Comparison of ENCODE assay signal across 8 mouse cellular contexts in genomic region chr15:100614218-100614995, GRCm38 (mm10). TPM values are rescaled to one million over a fixed set of nuclear protein-coding genes. Genes with fewer than 3 reads are reported as not detected.
DNase-seq lines count a peak whose midpoint lies in the region; ATAC-seq and TF ChIP-seq lines count a peak whose summit lies in the region.

No protein-coding gene starts in this region.

- peak overlapping the region; percentile 89 for H3K9ac ChIP-seq in limb, embryonic 14.5 days (ENCODE audit: low read depth, low read length, severe bottlenecking)

- peaks cover 31% of the 10 kb centered on the region for H3K36me3 ChIP-seq in erythroblast, embryonic 14.5 days (ENCODE audit: control insufficient read depth)
- peaks cover 20% of the 10 kb centered on the region for H3K36me3 ChIP-seq in limb, embryonic 14.5 days (ENCODE audit: control insufficient read depth, insufficient read depth, low read length)

- peaks cover 20% of the 10 kb centered on the region for H3K4me1 ChIP-seq in lung, adult 2 months (ENCODE audit: control insufficient read depth, insufficient read depth, low read length)
- peaks cover 36% of the 10 kb centered on the region for H3K4me1 ChIP-seq in erythroblast, embryonic 14.5 days (ENCODE audit: control insufficient read depth)
- peaks cover 10% of the 10 kb centered on the region for H3K4me1 ChIP-seq in limb, embryonic 14.5 days (ENCODE audit: control insufficient read depth, insufficient read depth, low read length)
- H3K4me1 ChIP-seq in olfactory bulb, adult 2 months (ENCODE audit: control insufficient read depth, insufficient read depth, low read length) = peaks cover 15% of the 10 kb centered on the region

- no peaks in the 10 kb centered on the region for H3K27me3 ChIP-seq in erythroblast, embryonic 14.5 days (ENCODE audit: control insufficient read depth)
- no peaks in the 10 kb centered on the region for H3K27me3 ChIP-seq in limb, embryonic 14.5 days (ENCODE audit: control insufficient read depth, insufficient read depth, low read length)

- H3K9me3 ChIP-seq in erythroblast, embryonic 14.5 days (ENCODE audit: control insufficient read depth, low read length) = no peaks in the 10 kb centered on the region
- H3K9me3 ChIP-seq in limb, embryonic 14.5 days (ENCODE audit: control insufficient read depth, low read length) = no peaks in the 10 kb centered on the region

- peak; percentile 7; the same call in 1 of the 2 replicates for ATAC-seq in limb, embryonic 14.5 days (ENCODE audit: low FRiP score, low read depth)

- peak overlapping the region; percentile 83 for H3K4me2 ChIP-seq in limb, embryonic 14.5 days (replicated peaks; ENCODE audit: low read depth, low read length, severe bottlenecking)

- peak overlapping the region; percentile 38; the same call in 1 of the 2 replicates for H3K27ac ChIP-seq in limb, embryonic 14.5 days (replicated peaks; ENCODE audit: low read depth, low read length)
- peak overlapping the region; percentile 73 for H3K27ac ChIP-seq in olfactory bulb, adult 2 months (ENCODE audit: insufficient read depth, low read depth, low read length)

- 0 out of 2 replicates have a peak, but pooled peaks have one; percentile 38 for TF ChIP-seq POLR2A in lung, adult 2 months (IDR thresholded peaks at IDR 0.05; ENCODE audit: borderline replicate concordance, extremely low read depth, low read depth, low read length)
- TF ChIP-seq POLR2A in limb, embryonic 14.5 days (IDR thresholded peaks at IDR 0.05; ENCODE audit: borderline replicate concordance, extremely low read depth, insufficient read depth, insufficient read length) = no peak
- no peak for TF ChIP-seq POLR2A in olfactory bulb, adult 2 months (IDR thresholded peaks at IDR 0.05; ENCODE audit: insufficient read depth, low read depth, low read length)

- no peak for TF ChIP-seq CTCF in lung, adult 2 months (IDR thresholded peaks at IDR 0.05; ENCODE audit: insufficient read depth, low read length)
- TF ChIP-seq CTCF in olfactory bulb, adult 2 months (IDR thresholded peaks at IDR 0.05; ENCODE audit: insufficient read depth, low read depth, low read length) = no peak

- WGBS in lung, adult 2 months = 8% methylated on average over 43 of the region's 43 CpGs
- 11% methylated on average over 43 of the region's 43 CpGs for WGBS in limb, embryonic 14.5 days
- 11% methylated on average over 43 of the region's 43 CpGs for WGBS in olfactory bulb, adult 2 months

- peak; percentile 33 to 45 for DNase-seq in adrenal gland, postnatal 4 days (ENCODE audit: low spot score in 2 of 2)
- no peak for DNase-seq in adrenal gland, adult 18-20 months (ENCODE audit: low spot score in 2 of 2)
- DNase-seq in lung, adult 2 months = no peak
- no peak for DNase-seq in lung, postnatal 25 days (ENCODE audit: low spot score)
- DNase-seq in limb, embryonic 14.5 days (ENCODE audit: low spot score) = no peak
- no peak for DNase-seq in adrenal gland, adult (ENCODE audit: inconsistent age in 2 of 2, low spot score in 1 of 2)

- H3K4me3 ChIP-seq in lung, adult 2 months (replicated peaks; ENCODE audit: extremely low read depth, low read depth, low read length) = peak overlapping the region; percentile 98
- peak overlapping the region; percentile 89 for H3K4me3 ChIP-seq in erythroblast, embryonic 14.5 days (replicated peaks)
- H3K4me3 ChIP-seq in limb, embryonic 14.5 days (replicated peaks; ENCODE audit: low read length) = peak overlapping the region; percentile 97
- peak overlapping the region; percentile 83 for H3K4me3 ChIP-seq in olfactory bulb, adult 2 months (ENCODE audit: insufficient read depth, low read depth, low read length)

RNA-seq across cellular contexts. Expression of gene Dazap2, which starts 0.7 kb away (rescaled TPM):
- total RNA-seq in adrenal gland, postnatal 4 days (2021) = 100 to 1,000 TPM; 231 to 238 TPM
- 100 to 1,000 TPM; 169 to 241 TPM for total RNA-seq in adrenal gland, adult 18-20 months (2021)
- 846 and 1,111 TPM in 2 replicates for polyA plus RNA-seq in lung, adult 2 months (2012; rRNA removed)
- 6.5 and 6.8 TPM in 2 replicates for polyA plus RNA-seq in erythroblast, embryonic 14.5 days (2012)
- 139 and 213 TPM in 2 replicates for polyA plus RNA-seq in limb, embryonic 14.5 days (2012; rRNA removed)
- 185 and 191 TPM in 2 replicates for polyA plus RNA-seq in limb, embryonic 14.5 days (2014; fragmentation: Nextera tagmentation; extraction: Ambion mirVana)
- not detected in 2 replicates for polyA plus RNA-seq in olfactory bulb, adult 2 months (2012; ENCODE audit: insufficient read depth, insufficient read length, low replicate concordance, missing spikeins)

RNA-seq across cellular contexts. Expression of gene Pou6f1, which starts 14.6 kb away (rescaled TPM):
- 10 to 100 TPM; 30.7 to 34.4 TPM for total RNA-seq in adrenal gland, postnatal 4 days (2021)
- 10 to 100 TPM; 13.1 to 16.4 TPM for total RNA-seq in adrenal gland, adult 18-20 months (2021)
- polyA plus RNA-seq in lung, adult 2 months (2012; rRNA removed) = 34.8 and 40.2 TPM in 2 replicates
- polyA plus RNA-seq in erythroblast, embryonic 14.5 days (2012) = 0.04 and 0.05 TPM in 2 replicates
- polyA plus RNA-seq in limb, embryonic 14.5 days (2012; rRNA removed) = 24.9 and 32.4 TPM in 2 replicates
- 9.8 and 13.5 TPM in 2 replicates for polyA plus RNA-seq in limb, embryonic 14.5 days (2014; fragmentation: Nextera tagmentation; extraction: Ambion mirVana)
- polyA plus RNA-seq in olfactory bulb, adult 2 months (2012; ENCODE audit: insufficient read depth, insufficient read length, low replicate concordance, missing spikeins) = not detected in 2 replicates

RNA-seq across cellular contexts. Expression of gene Smagp, which starts 22.3 kb away (rescaled TPM):
- total RNA-seq in adrenal gland, postnatal 4 days (2021) = 10 to 100 TPM; 26.7 to 34.3 TPM
- 10 to 100 TPM; 41.3 to 51.6 TPM for total RNA-seq in adrenal gland, adult 18-20 months (2021)
- polyA plus RNA-seq in lung, adult 2 months (2012; rRNA removed) = 102 and 115 TPM in 2 replicates
- 0.27 and 0.44 TPM in 2 replicates for polyA plus RNA-seq in erythroblast, embryonic 14.5 days (2012)
- polyA plus RNA-seq in limb, embryonic 14.5 days (2012; rRNA removed) = 18.5 and 19.7 TPM in 2 replicates
- 21.5 and 25.4 TPM in 2 replicates for polyA plus RNA-seq in limb, embryonic 14.5 days (2014; fragmentation: Nextera tagmentation; extraction: Ambion mirVana)
- not detected in 2 replicates for polyA plus RNA-seq in olfactory bulb, adult 2 months (2012; ENCODE audit: insufficient read depth, insufficient read length, low replicate concordance, missing spikeins)

RNA-seq across cellular contexts. Expression of gene Bin2, which starts 54.9 kb away (rescaled TPM):
- total RNA-seq in adrenal gland, postnatal 4 days (2021) = 1 to 10 TPM; 4.0 to 4.8 TPM
- total RNA-seq in adrenal gland, adult 18-20 months (2021) = 1 to 10 TPM; 1.8 to 4.3 TPM
- polyA plus RNA-seq in lung, adult 2 months (2012; rRNA removed) = 19.1 and 23.9 TPM in 2 replicates
- 1.6 and 2.2 TPM in 2 replicates for polyA plus RNA-seq in erythroblast, embryonic 14.5 days (2012)
- 3.7 and 4.7 TPM in 2 replicates for polyA plus RNA-seq in limb, embryonic 14.5 days (2012; rRNA removed)
- polyA plus RNA-seq in limb, embryonic 14.5 days (2014; fragmentation: Nextera tagmentation; extraction: Ambion mirVana) = 2.3 and 3.5 TPM in 2 replicates
- polyA plus RNA-seq in olfactory bulb, adult 2 months (2012; ENCODE audit: insufficient read depth, insufficient read length, low replicate concordance, missing spikeins) = not detected in 2 replicates

Comparison
In these comparisons a context has a peak if more than half of its experiments do, and no peak if none do; other contexts are left out.
1. DNase-seq: peak in adrenal gland, postnatal 4 days (2 of 2); none in adrenal gland, adult 18-20 months (0 of 2), lung, adult 2 months (single experiment), lung, postnatal 25 days (single experiment), limb, embryonic 14.5 days (single experiment) and adrenal gland, adult (0 of 2).
2. RNA of gene Smagp, which starts 22.3 kb away (polyA plus RNA-seq): 102 to 115 TPM in lung, adult 2 months and 18.5 to 25.4 TPM in limb, embryonic 14.5 days; 0.27 to 0.44 TPM in erythroblast, embryonic 14.5 days and not detected in olfactory bulb, adult 2 months; every median in the first group is over 10 times any median in the second.
3. Peak in every context shown above with its lines, with median percentiles within 50 percentile points of each other: H3K4me3 ChIP-seq.